ENCODE assay signal across 8 mouse cellular contexts in the genomic region with DNA sequence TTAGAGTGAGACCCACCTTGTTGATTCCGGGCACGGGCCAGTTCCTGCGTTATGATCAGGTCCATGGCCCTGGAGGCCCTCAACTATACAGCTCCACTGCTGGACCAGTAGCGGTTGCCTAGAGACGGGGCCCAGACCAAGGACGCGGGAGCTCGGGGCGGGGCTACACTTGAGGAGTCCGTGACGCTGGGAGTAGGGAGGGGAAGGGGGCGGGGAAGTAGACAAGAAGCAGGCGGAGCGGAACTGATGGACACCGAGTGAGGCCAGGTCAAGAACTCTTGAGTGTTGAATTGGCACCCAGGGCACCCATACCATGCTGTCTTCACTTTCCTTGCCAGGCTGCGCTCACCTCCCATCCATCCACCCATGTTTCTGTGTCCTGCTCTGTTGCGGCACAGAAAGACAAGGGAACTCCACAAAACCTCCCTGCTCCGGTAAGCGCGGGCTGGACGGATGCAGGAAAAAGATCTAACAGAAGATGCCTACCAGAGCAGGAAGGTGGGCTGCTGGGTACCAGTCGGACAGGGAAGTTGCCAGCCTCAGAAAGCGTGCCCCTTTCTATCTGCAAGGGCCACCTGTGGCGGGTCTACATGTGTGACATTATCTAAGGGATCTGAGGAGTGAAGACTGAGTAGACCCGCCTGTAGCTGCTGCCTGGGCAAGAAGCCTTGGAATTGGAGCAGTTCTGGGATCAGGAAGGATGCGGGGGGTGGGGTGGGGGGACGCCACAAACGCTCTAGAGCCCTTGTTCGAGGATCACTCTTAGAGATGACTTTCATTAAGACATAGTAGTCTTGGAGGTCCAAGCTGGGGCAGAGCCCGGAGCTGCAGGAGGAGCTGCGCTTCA. TPM values are rescaled to one million over a fixed set of nuclear protein-coding genes. Genes with fewer than 3 reads are reported as not detected.
DNase-seq lines count a peak whose midpoint lies in the region; ATAC-seq lines count a peak whose summit lies in the region.

Gene Cfap46, minus strand, starts transcription at position 112 of the 847 bp plus-strand sequence.

- peak; percentile 33 for ATAC-seq in activated CD4-positive, CD25-positive, alpha-beta regulatory T cell, adult 4 months
- peak; percentile 62 for ATAC-seq in megakaryocyte, adult 5-6 weeks (ENCODE audit: poor library complexity, severe bottlenecking)

- peak; percentile 54 to 71 for DNase-seq in cerebellum, postnatal 4 days (ENCODE audit: low spot score in 2 of 2)
- DNase-seq in gastrocnemius, postnatal 10 days: peak; percentile 78
- peak; percentile 86 for DNase-seq in induced T-regulatory cell, adult 2 months (ENCODE audit: low read depth)
- DNase-seq in left cerebral cortex, adult 8-10 months (ENCODE audit: low spot score in 2 of 2): peak; percentile 50 to 83
- DNase-seq in right cerebral cortex, postnatal 10 days (ENCODE audit: low spot score in 2 of 2): peak; percentile 84 to 85
- peak; percentile 80 for DNase-seq in yolk sac, embryonic 10.5 days (ENCODE audit: low spot score)

RNA-seq across cellular contexts. Expression of gene Cfap46, which starts in this region (rescaled TPM):
- polyA plus RNA-seq in activated CD4-positive, CD25-positive, alpha-beta regulatory T cell, adult 4 months (2017; shearing (Covaris generic)): not detected
- under 1 TPM in 1 of 2 experiments, not detected in 1; 0.09 TPM for total RNA-seq in gastrocnemius, postnatal 10 days (2021)
- 1 to 10 TPM; 4.6 to 7.4 (median 6.4) TPM for total RNA-seq in left cerebral cortex, adult 8-10 months (2022)
- total RNA-seq in megakaryocyte, adult 5-6 weeks (2015): not detected in 2 replicates
- total RNA-seq in megakaryocyte, adult 5-6 weeks (2017): not detected in 2 replicates

Comparison
In these comparisons a context has a peak if more than half of its experiments do, and no peak if none do; other contexts are left out.
1. Peak in every context shown above with its lines: DNase-seq and ATAC-seq.
2. RNA of gene Cfap46 (total RNA-seq): 4.6 to 7.4 TPM in left cerebral cortex, adult 8-10 months; 0.09 TPM in gastrocnemius, postnatal 10 days and not detected in megakaryocyte, adult 5-6 weeks; every median in the first group is over 4 times any median in the second.
3. Peak in ATAC-seq in activated CD4-positive, CD25-positive, alpha-beta regulatory T cell, adult 4 months; RNA of the gene not detected or under 1 TPM.
4. Peak in DNase-seq in gastrocnemius, postnatal 10 days; RNA of the gene not detected or under 1 TPM.
5. Peak in ATAC-seq in megakaryocyte, adult 5-6 weeks; RNA of the gene not detected or under 1 TPM.